Mouse (Mus musculus) E14TG2a.4 (cell line): ENCODE measurements around the gene Aup1.

ENCODE experiments used
- CTCF ChIP-seq: conservative IDR thresholded peaks from 2 replicates; pipeline ENCODE4 v1.5.1; 2014; ENCODE audit warnings: low read length
- NANOG ChIP-seq: IDR thresholded peaks from 2 replicates; pipeline ENCODE4 v1.6.1; 2014; ENCODE audit warnings: borderline replicate concordance, low read length, mixed read lengths
- POU5F1 ChIP-seq: IDR thresholded peaks from 2 replicates; pipeline ENCODE4 v1.6.1; 2014; ENCODE audit warnings: low read length, borderline replicate concordance

DNA sequence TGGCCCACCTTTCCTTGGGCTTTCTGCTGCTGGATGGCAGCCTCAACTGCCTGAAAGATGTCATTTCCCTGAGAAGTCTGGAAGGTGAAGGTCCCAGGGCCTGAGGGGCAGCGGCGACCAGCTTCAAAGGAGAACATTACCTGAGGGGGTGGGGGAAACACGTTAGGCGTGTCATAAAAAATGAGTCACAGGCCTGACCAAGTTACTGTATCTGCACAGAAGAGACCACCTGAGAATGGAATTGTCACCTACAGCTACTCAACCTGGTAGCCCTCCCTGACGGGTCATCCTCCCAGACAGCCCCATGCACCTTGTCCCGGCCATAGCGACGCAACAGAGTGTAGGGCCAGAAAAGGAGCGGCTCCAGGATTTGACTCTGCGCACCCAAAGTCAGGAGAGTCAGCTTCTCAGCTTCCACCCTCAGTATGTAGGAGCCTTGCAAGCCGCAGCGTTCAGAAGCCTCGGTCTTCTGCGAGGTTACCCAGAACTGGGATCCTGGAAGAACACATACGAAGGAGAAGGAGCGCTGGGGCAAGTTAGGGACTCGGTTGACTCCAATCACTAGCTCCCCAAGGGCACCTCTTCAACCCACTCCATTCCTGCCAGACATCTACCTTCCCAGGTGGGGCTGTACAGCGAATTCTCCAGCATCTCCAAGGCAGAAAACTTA lies 22.3 kb upstream of the Aup1 start:
- no peak for TF ChIP-seq CTCF
- TF ChIP-seq POU5F1: no peak
- no peak for TF ChIP-seq NANOG
